Mouse (Mus musculus) G1E (cell line): ENCODE results near the gene Taf5. TPM values are rescaled to one million over a fixed set of nuclear protein-coding genes. Genes with fewer than 3 reads are reported as not detected.

Experiments
- ATAC-seq: 2 replicates; pipeline ENCODE4 v1.8.0; 2016; ENCODE audit warnings: mild to moderate bottlenecking; ENCODE audit not compliant: insufficient number of reproducible peaks, poor library complexity, low FRiP score, severe bottlenecking; ENCODE audit errors: extremely low read depth
- DNase-seq: peaks from one replicate; pipeline ENCODE4 v3.0.0; 2012; ENCODE audit warnings: low spot score
- H3K27me3 ChIP-seq: 2 replicates; pipeline ENCODE4 v1.6.1; 2012; ENCODE audit warnings: mild to moderate bottlenecking, low read length, inconsistent platforms; ENCODE audit not compliant: insufficient read depth
- H3K36me3 ChIP-seq: replicated peaks from 2 replicates; pipeline ENCODE3; 2012; ENCODE audit warnings: mild to moderate bottlenecking, inconsistent platforms
- H3K4me1 ChIP-seq: 2 replicates; pipeline ENCODE4 v1.6.1; 2012; ENCODE audit warnings: low read depth, low read length, inconsistent platforms, mixed read lengths; ENCODE audit not compliant: insufficient read depth
- H3K4me3 ChIP-seq: 2 replicates; pipeline ENCODE4 v1.5.1; 2012; ENCODE audit warnings: low read depth, mild to moderate bottlenecking, inconsistent platforms, low read length, moderate library complexity, mixed read lengths
- H3K9me3 ChIP-seq: replicated peaks from 2 replicates; pipeline ENCODE4 v1.6.1; 2012; ENCODE audit warnings: inconsistent platforms
- CTCF ChIP-seq: IDR thresholded peaks from 2 replicates; pipeline ENCODE4 v1.5.1; 2012; ENCODE audit warnings: low read depth, low read length, inconsistent platforms, mixed read lengths
- GATA1 ChIP-seq: IDR thresholded peaks from 2 replicates; pipeline ENCODE4 v1.6.1; 2012; ENCODE audit warnings: borderline replicate concordance, low read length, inconsistent platforms, mixed read lengths
- GATA2 ChIP-seq: IDR thresholded peaks from 2 replicates; pipeline ENCODE4 v1.6.1; 2012; ENCODE audit warnings: low read depth, low read length, inconsistent platforms, borderline replicate concordance
- POLR2AphosphoS5 ChIP-seq: IDR thresholded peaks from 2 replicates; pipeline ENCODE4 v1.6.1; 2012; ENCODE audit warnings: low read depth, low read length, inconsistent platforms; ENCODE audit not compliant: insufficient replicate concordance
- TAL1 ChIP-seq: conservative IDR thresholded peaks from 2 replicates; pipeline ENCODE4 v1.6.1; 2012; ENCODE audit warnings: low read depth, low read length, inconsistent platforms, mixed read lengths
- polyA plus RNA-seq: library from polyadenylated mRNA; stranded (reverse); fragments of >175 nt; gene quantifications from 2 replicates; pipeline ENCODE4 v1.2.3, GENCODE M21; 2012
- total RNA-seq, 2 experiments: library from RNA; stranded (forward) in 1 of 2; stranded (reverse) in 1 of 2; fragments of 200-1000 nt in 1 of 2; fragments of >200 nt in 1 of 2; fragmentation: Nextera tagmentation in 1 of 2; gene quantifications; 2 replicates each; pipeline ENCODE4 v1.2.3; 2014 to 2017

The Taf5 gene
- total RNA-seq (2014; fragmentation: Nextera tagmentation) (18.1 and 23.0 TPM in 2 replicates), total RNA-seq (2017) (22.0 and 22.6 TPM in 2 replicates), polyA plus RNA-seq (7.4 and 10.1 TPM in 2 replicates)

DNA sequence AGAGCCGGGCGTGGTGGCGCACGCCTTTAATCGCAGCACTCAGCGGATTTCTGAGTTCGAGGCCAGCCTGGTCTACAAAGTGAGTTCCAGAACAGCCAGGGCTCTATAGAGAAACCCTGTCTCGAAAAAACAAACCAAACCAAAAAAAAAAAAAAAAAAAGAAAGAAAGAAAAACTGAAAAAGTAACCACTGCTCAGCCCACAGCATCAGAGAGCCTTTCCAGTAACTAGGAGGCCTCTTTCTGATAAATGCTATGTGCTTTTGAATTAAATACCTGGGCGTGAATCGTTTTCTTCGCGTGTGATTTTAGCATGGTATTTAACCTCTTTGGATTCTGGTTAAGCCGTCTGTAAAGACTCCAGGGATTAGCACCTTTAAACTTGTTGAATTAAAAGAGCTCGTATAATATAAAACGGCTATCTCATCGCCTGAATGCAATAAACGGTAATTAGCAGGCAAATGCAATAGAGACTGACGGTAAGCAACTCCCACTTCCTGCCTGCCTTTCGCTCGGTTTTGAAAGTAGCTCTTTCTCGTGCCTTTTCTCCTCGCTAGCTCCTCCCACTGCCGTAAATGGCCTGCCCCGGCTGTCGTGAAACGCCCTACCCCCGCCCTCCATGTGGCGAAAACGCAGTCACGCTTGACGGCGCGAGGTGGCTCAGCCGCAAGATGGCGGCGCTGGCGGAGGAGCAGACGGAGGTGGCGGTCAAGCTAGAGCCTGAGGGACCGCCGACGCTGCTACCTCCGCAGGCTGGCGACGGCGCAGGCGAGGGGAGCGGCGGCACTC lies at the start of gene Taf5:
TSS of gene Taf5 (plus strand) at position 651 of the 787 bp plus-strand sequence.
- H3K36me3 ChIP-seq: peaks cover 37% of the 10 kb centered on the region
- no peak for TF ChIP-seq CTCF
- TF ChIP-seq GATA2: no peak
- TF ChIP-seq GATA1: no peak
- TF ChIP-seq TAL1: no peak
- TF ChIP-seq POLR2AphosphoS5: no peak

DNA sequence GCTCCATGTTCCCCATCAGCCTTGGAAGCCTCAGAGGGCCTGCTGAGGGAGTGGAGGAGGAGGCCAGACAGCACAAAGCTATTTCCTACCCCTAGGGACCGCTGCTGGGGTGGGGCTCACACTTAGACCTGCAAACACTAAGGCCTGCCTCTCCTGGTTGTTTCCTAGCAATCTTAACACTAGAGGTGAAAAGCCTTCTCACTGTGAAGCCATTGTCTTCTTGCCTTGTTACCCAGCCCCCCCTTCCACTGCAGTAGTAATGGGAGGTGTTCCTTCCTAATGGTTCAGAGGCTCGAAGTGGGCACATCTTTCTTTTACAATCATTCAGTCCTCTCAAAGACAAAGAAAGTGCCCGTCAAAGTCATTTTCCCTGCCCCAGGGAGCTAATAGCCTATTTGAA lies 49.7 kb upstream of the Taf5 start:
- DNase-seq (no peak), ATAC-seq (no peak)
- Histone ChIP-seq H3K27me3 (peaks cover 9% of the 10 kb centered on the region; the same call in 1 of the 2 replicates), H3K4me3 (no peak overlapping the region), H3K9me3 (peaks cover 22% of the 10 kb centered on the region), H3K4me1 (no peaks in the 10 kb centered on the region), H3K36me3 (no peaks in the 10 kb centered on the region)
- no peak for TF ChIP-seq CTCF
- no peak for TF ChIP-seq GATA2
- TF ChIP-seq POLR2AphosphoS5: no peak
- TF ChIP-seq TAL1: no peak
- no peak for TF ChIP-seq GATA1

More for the DNA sequence above, at the start of gene Taf5:
- DNase-seq (peak; percentile 79), ATAC-seq (peak; percentile 59)
- H3K4me1 ChIP-seq: peaks cover 19% of the 10 kb centered on the region
- no peaks in the 10 kb centered on the region; the same call in 1 of the 2 replicates for H3K27me3 ChIP-seq
- H3K4me3 ChIP-seq: peak within 1 kb of the TSS; percentile 91
- no peaks in the 10 kb centered on the region for H3K9me3 ChIP-seq

DNA sequence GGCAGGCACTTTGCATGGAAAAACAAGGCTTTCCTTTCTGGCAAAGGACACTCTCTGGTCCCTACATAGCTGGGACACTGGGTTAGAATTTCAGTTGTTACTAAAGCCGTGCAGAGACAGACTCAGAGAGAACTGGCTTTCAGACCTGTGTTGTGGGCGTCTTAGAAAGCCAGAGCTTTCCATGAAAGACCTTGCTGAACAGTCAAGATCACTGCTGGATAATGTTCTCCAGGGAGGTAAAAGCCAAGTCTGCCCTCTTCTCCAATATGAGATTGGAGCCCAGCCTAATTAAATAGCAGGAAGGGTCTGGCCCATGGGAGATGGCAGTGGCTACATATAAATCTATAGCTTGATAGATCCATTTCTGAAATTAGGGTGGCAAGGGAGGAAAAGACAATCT lies 49.2 kb upstream of the Taf5 start:
- no peaks in the 10 kb centered on the region for H3K4me1 ChIP-seq
- peaks cover 13% of the 10 kb centered on the region for H3K27me3 ChIP-seq
- no peak for ATAC-seq
- TF ChIP-seq GATA1 (no peak), TAL1 (no peak), CTCF (no peak), GATA2 (no peak), POLR2AphosphoS5 (no peak)
- DNase-seq: no peak
- H3K4me3 ChIP-seq: no peak overlapping the region
- no peaks in the 10 kb centered on the region for H3K36me3 ChIP-seq
- peaks cover 22% of the 10 kb centered on the region for H3K9me3 ChIP-seq

DNA sequence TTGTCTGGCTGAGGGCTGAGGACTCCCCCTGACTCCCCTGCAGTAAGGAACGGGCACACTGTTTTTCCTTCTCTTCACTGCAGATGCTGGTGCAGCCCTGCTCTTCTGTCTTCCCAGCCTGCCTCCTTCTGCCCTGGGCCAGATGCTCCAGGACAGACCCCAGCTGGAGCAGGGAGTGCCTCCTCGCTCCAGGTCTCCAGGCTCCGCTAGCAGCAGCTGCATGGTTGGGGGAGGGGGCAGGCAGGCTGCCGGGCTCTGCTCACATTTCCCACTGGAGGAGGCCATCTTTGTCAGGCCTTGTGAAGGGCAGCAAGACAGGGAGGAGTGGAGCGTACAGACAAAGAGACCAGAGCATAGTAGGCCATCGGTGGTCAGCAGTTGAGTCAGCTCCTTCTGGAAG lies 48.2 kb upstream of the Taf5 start:
- Histone ChIP-seq H3K4me3 (no peak overlapping the region), H3K4me1 (no peaks in the 10 kb centered on the region), H3K27me3 (peaks cover 20% of the 10 kb centered on the region), H3K36me3 (no peaks in the 10 kb centered on the region), H3K9me3 (peaks cover 16% of the 10 kb centered on the region)
- ATAC-seq (no peak), DNase-seq (no peak)
- no peak for TF ChIP-seq GATA2

DNA sequence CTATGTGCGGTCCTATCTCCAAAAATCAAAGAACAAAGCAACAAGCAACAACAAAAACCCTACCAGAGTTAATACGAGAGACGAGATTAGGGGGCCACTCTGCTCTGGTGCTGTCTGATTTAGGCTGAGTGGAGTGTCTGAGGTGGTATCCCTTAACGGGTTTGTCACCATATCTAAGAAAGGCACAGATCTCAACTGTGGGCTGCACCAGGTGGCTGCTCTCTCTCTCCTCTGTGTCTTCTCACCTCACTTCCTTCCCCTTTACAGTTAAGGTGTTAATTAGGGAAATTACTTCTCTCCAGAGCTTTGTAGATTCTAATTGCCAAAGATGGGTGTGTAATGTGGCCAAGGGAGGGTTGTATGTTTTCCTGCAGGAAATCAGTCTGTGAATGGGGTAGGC lies 44.8 kb upstream of the Taf5 start:
- DNase-seq: no peak
- ATAC-seq: no peak
- peaks cover 25% of the 10 kb centered on the region for H3K27me3 ChIP-seq
- no peak overlapping the region for H3K4me3 ChIP-seq
- H3K36me3 ChIP-seq: no peaks in the 10 kb centered on the region
- no peaks in the 10 kb centered on the region for H3K4me1 ChIP-seq
- TF ChIP-seq GATA2: no peak
- no peaks in the 10 kb centered on the region for H3K9me3 ChIP-seq

DNA sequence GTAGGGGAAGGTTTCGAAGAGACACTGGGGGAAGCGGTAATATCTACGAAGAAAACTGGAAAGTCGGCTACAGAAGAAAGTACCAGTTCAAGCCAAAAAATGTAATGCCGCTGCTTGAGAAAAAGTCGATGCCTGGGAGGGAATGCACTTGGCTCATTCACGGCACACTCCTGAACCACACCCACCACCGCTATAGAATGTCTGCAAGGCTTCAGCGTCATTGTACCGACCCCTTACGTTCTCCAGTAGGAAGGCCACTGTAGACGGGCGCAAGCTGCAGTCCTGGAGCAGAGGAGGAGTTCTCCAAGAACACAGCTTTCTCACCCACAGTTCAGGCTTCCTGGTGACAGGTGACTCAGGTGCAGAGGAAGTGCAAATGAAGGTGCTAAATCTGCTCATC lies 44.0 kb upstream of the Taf5 start:
- Histone ChIP-seq H3K4me1 (no peaks in the 10 kb centered on the region), H3K36me3 (no peaks in the 10 kb centered on the region), H3K9me3 (no peaks in the 10 kb centered on the region), H3K27me3 (peaks cover 22% of the 10 kb centered on the region), H3K4me3 (no peak overlapping the region)
- DNase-seq: no peak
- no peak for ATAC-seq
- no peak for TF ChIP-seq POLR2AphosphoS5
- TF ChIP-seq GATA2: no peak
- TF ChIP-seq GATA1: no peak
- no peak for TF ChIP-seq TAL1
- no peak for TF ChIP-seq CTCF

DNA sequence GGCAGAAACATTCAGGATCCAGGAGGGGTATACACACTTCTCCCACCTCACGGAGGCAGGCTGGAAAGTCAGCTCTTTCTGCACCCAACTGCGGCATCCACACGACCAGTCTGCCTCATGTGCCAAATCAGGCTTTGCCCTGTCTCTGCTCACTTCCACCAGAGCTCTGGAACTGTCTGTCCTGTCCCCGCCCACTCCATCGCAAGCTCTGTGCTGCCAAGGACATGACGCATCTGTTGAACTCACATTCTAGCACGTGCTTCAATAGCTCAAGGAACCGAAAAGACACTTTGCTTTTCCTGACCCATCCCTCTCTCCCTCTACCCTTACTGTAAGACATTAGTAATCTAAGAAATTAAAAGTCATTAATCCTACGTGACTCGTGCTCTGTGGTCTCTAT lies 42.6 kb upstream of the Taf5 start:
- Histone ChIP-seq H3K4me3 (no peak overlapping the region), H3K27me3 (peaks cover 16% of the 10 kb centered on the region), H3K36me3 (no peaks in the 10 kb centered on the region), H3K4me1 (no peaks in the 10 kb centered on the region), H3K9me3 (no peaks in the 10 kb centered on the region)
- ATAC-seq (no peak), DNase-seq (no peak)
- TF ChIP-seq GATA1: no peak
- no peak for TF ChIP-seq TAL1
- TF ChIP-seq GATA2: no peak
- no peak for TF ChIP-seq POLR2AphosphoS5
